Mouse (Mus musculus): ENCODE measurements around the gene Mapkapk3.

DNA sequence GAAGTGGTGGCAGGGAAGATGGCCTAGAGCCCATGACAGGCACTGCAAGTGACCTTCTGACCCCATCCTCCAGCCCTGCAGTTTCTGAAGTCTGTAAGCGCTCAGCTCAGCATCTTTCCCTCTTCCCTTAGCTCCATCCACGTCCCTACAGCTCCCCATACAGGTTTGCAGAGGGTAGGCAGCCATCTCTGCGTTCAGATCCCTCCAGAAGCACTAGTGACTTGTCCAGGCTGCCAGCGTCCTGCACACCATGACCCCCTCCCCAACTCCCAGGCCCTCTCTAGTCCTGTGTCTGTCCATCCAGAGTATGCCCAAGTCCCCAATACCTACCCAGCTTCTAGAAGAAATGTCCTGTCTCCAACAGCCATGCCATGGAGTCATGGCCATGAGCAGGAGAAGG, 11.6 kb downstream of the Mapkapk3 start:
- TF ChIP-seq CTCF (IDR thresholded peaks at IDR 0.05; ENCODE audit: extremely low read depth, insufficient read depth, insufficient read length, insufficient replicate concordance) (no peak), POLR2A (IDR thresholded peaks at IDR 0.05; ENCODE audit: low read depth, low read length) (no peak)

All from spleen, adult 2 months (tissue).